Mouse (Mus musculus) heart, embryonic 15.5 days (tissue): ENCODE results near the gene 2210010C04Rik. TPM values are rescaled to one million over a fixed set of nuclear protein-coding genes. Genes with fewer than 3 reads are reported as not detected.
"Not testable (repeated sequence)": the region's sequence is repeated elsewhere in the genome, so short reads cannot be mapped to it uniquely, and the experiment has no call there.

Experiments used
- ATAC-seq: fragments of 200-750 bp; cut with Nextera tagmentation; replicated peaks from 2 replicates; pipeline ENCODE4 v1.8.0; 2017; ENCODE audit warnings: low read depth, moderate TSS enrichment; ENCODE audit not compliant: insufficient number of reproducible peaks, insufficient read depth, low FRiP score
- H3K27ac ChIP-seq: fragments of 300-500 bp; sonication (generic); 2 replicates; pipeline ENCODE4 v1.5.1; 2015; ENCODE audit warnings: mild to moderate bottlenecking, inconsistent platforms
- H3K27me3 ChIP-seq: fragments of 300-500 bp; sonication (generic); 2 replicates; pipeline ENCODE4 v1.6.1; 2015; ENCODE audit warnings: inconsistent platforms
- H3K36me3 ChIP-seq: fragments of 300-500 bp; sonication (generic); 2 replicates; pipeline ENCODE4 v1.6.1; 2015; ENCODE audit warnings: mild to moderate bottlenecking, inconsistent platforms
- H3K4me1 ChIP-seq: fragments of 300-500 bp; sonication (generic); replicated peaks from 2 replicates; pipeline ENCODE4 v1.6.1; 2015; ENCODE audit warnings: inconsistent platforms
- H3K4me2 ChIP-seq: fragments of 300-500 bp; sonication (generic); 2 replicates; pipeline ENCODE4 v1.6.1; 2015; ENCODE audit warnings: inconsistent platforms, mild to moderate bottlenecking, moderate library complexity
- H3K4me3 ChIP-seq: fragments of 300-500 bp; sonication (generic); 2 replicates; pipeline ENCODE4 v1.5.1; 2015; ENCODE audit warnings: mild to moderate bottlenecking, inconsistent platforms
- H3K9ac ChIP-seq: fragments of 300-500 bp; sonication (generic); 2 replicates; pipeline ENCODE4 v1.6.1; 2015; ENCODE audit warnings: mild to moderate bottlenecking, inconsistent platforms
- H3K9me3 ChIP-seq: fragments of 300-500 bp; sonication (generic); replicated peaks from 2 replicates; pipeline ENCODE4 v1.6.1; 2016; ENCODE audit warnings: inconsistent platforms
- WGBS: fragments of 180-500 bp; shearing (Covaris S2); methylation state at CpG from one replicate; pipeline ENCODE4 v1.1.7; 2015; ENCODE audit warnings: mixed read lengths; 5-methylcytosine and 5-hydroxymethylcytosine counted together
- polyA plus RNA-seq: library from polyadenylated mRNA; unstranded; fragments of >200 nt; fragmentation: Nextera tagmentation; extraction: Ambion mirVana; gene quantifications from 2 replicates; pipeline ENCODE4 v1.2.1, GENCODE M21; 2015

2210010C04Rik gene
- polyA plus RNA-seq, 1 experiment from 2014 or later = not detected

- H3K9me3 ChIP-seq = no peaks in the 10 kb centered on the region
- no peaks in the 10 kb centered on the region for H3K27me3 ChIP-seq
- no peak overlapping the region for H3K9ac ChIP-seq
- H3K36me3 ChIP-seq = no peaks in the 10 kb centered on the region
- H3K27ac ChIP-seq = no peak overlapping the region
- no peak for ATAC-seq
- no peak overlapping the region for H3K4me3 ChIP-seq
- 51% methylated on average over 2 of the region's 2 CpGs for WGBS
- H3K4me2 ChIP-seq = no peak overlapping the region
- H3K4me1 ChIP-seq = no peaks in the 10 kb centered on the region
Measured at GRCm38 (mm10) chr6:41018629-41019028, 16.7 kb downstream of the 2210010C04Rik start.

GRCm38 (mm10) chr6:41015065-41015464 is 20.2 kb downstream of the 2210010C04Rik start:
- H3K27ac ChIP-seq = no peak overlapping the region
- no peaks in the 10 kb centered on the region for H3K27me3 ChIP-seq
- no peak overlapping the region for H3K4me2 ChIP-seq
- no peaks in the 10 kb centered on the region for H3K9me3 ChIP-seq
- no peak overlapping the region for H3K9ac ChIP-seq
- no peaks in the 10 kb centered on the region for H3K36me3 ChIP-seq
- ATAC-seq = no peak
- 65% methylated on average over 4 of the region's 4 CpGs for whole genome bisulfite sequencing
- no peaks in the 10 kb centered on the region for H3K4me1 ChIP-seq
- H3K4me3 ChIP-seq = no peak overlapping the region

GRCm38 (mm10) chr6:40999379-40999778 is 35.9 kb downstream of the 2210010C04Rik start, which contains the start of gene Gm2663:
Gm2663 (minus strand) TSS chr6:40999479.
- H3K4me1 ChIP-seq, H3K4me3 ChIP-seq, H3K27me3 ChIP-seq, H3K36me3 ChIP-seq, H3K9me3 ChIP-seq, H3K4me2 ChIP-seq, H3K27ac ChIP-seq, H3K9ac ChIP-seq, ATAC-seq: not testable (repeated sequence)

Other genes starting within 250 kb of the 2210010C04Rik start
- not detected in 2 replicates for gene Moxd2, start 148.0 kb downstream of the 2210010C04Rik start, polyA plus RNA-seq
- not detected in 2 replicates for gene Prss58, start 135.1 kb downstream of the 2210010C04Rik start, polyA plus RNA-seq
- not detected in 2 replicates for gene 1700074P13Rik, start 95.0 kb downstream of the 2210010C04Rik start, polyA plus RNA-seq
- gene Gm4744, start 83.6 kb downstream of the 2210010C04Rik start, polyA plus RNA-seq = not detected in 2 replicates
- 0.29 and 0.65 TPM in 2 replicates for gene 1810009J06Rik, start 70.8 kb downstream of the 2210010C04Rik start, polyA plus RNA-seq
- gene Gm2663, start 36.0 kb downstream of the 2210010C04Rik start, polyA plus RNA-seq = 0.34 TPM in 1 of 2 replicates, not detected in the other